Mouse (Mus musculus) spleen, adult 12 weeks (tissue): ENCODE measurements around the gene Myo1h.

Source experiments
- DNase-seq: peaks from one replicate; pipeline ENCODE4 v3.0.0; 2022; ENCODE audit warnings: low spot score

Gene Myo1h

GRCm38 (mm10) chr5:114393169-114393568, 104.2 kb downstream of the Myo1h start:
- DNase-seq = no peak

- no peak for DNase-seq
Measured at GRCm38 (mm10) chr5:114406592-114406991, 117.6 kb downstream of the Myo1h start.

GRCm38 (mm10) chr5:114407269-114407668, 118.3 kb downstream of the Myo1h start:
- no peak for DNase-seq

- DNase-seq = no peak
Measured at GRCm38 (mm10) chr5:114407810-114408209, 118.8 kb downstream of the Myo1h start.

- DNase-seq = no peak
Measured at GRCm38 (mm10) chr5:114408846-114409245, 119.9 kb downstream of the Myo1h start.

GRCm38 (mm10) chr5:114410429-114410828, 121.5 kb downstream of the Myo1h start:
- DNase-seq = no peak

GRCm38 (mm10) chr5:114412361-114412998, 123.5 kb downstream of the Myo1h start:
- DNase-seq = no peak

- no peak for DNase-seq
Measured at GRCm38 (mm10) chr5:114413067-114413735, 124.2 kb downstream of the Myo1h start.
